Mouse (Mus musculus) spleen, postnatal 4 days (tissue): ENCODE data around the gene Cdca7l.
"Not testable (repeated sequence)": the region's sequence is repeated elsewhere in the genome, so short reads cannot be mapped to it uniquely, and the experiment has no call there.

Source experiments
- DNase-seq, 2 experiments: peaks; one replicate each; pipeline ENCODE4 v3.0.0; 2022; ENCODE audit warnings: low spot score in 2 of 2

The Cdca7l gene

GRCm38 (mm10) chr12:117861249-117861648 lies 57.2 kb downstream of the Cdca7l start:
- DNase-seq: no peak

GRCm38 (mm10) chr12:117862655-117863054 lies 58.6 kb downstream of the Cdca7l start:
- DNase-seq: no peak

GRCm38 (mm10) chr12:117867708-117868564 lies 63.8 kb downstream of the Cdca7l start:
- DNase-seq: no peak

GRCm38 (mm10) chr12:117872265-117872664 lies 68.2 kb downstream of the Cdca7l start:
- DNase-seq: no peak

- no peak for DNase-seq
Measured at GRCm38 (mm10) chr12:117878341-117878740, 74.3 kb downstream of the Cdca7l start.

GRCm38 (mm10) chr12:117884627-117885026 lies 80.5 kb downstream of the Cdca7l start:
- no peak for DNase-seq

- no peak for DNase-seq
Measured at GRCm38 (mm10) chr12:117887422-117887821, 83.3 kb downstream of the Cdca7l start.

GRCm38 (mm10) chr12:117900798-117901197 lies 96.7 kb downstream of the Cdca7l start:
- not testable (repeated sequence) for DNase-seq

GRCm38 (mm10) chr12:117901352-117901751 lies 97.3 kb downstream of the Cdca7l start:
- not testable (repeated sequence) for DNase-seq

GRCm38 (mm10) chr12:117903671-117904070 lies 99.6 kb downstream of the Cdca7l start:
- DNase-seq: no peak

GRCm38 (mm10) chr12:117905232-117905840 lies 101.2 kb downstream of the Cdca7l start:
- not testable (repeated sequence) for DNase-seq

- DNase-seq: no peak
Measured at GRCm38 (mm10) chr12:117911396-117911795, 107.3 kb downstream of the Cdca7l start.

- DNase-seq: no peak
Measured at GRCm38 (mm10) chr12:117914613-117915245, 110.6 kb downstream of the Cdca7l start.

GRCm38 (mm10) chr12:117915826-117916588 lies 111.9 kb downstream of the Cdca7l start:
- no peak for DNase-seq
